Mouse (Mus musculus): ENCODE data around the gene Smg7. TPM values are rescaled to one million over a fixed set of nuclear protein-coding genes. Genes with fewer than 3 reads are reported as not detected.

Smg7 gene
- total RNA-seq, 4 experiments from 2014 or later: 79.1 to 117 (median 92.9) TPM

DNA sequence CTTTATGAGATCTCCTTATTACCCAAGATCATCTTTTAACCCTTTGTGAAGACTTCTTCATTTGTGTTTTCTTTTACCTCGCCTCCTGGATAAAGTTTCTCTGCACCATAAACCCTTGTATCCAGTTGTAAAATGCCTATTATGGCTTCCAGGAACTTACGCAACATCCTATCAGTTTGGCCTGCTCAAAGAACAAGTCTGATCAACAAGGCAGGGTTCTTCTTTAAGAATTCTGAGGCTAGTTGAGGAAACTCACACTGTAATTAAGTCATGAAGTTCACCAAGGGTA, 94.1 kb downstream of the Smg7 start:
- no peak for DNase-seq (ENCODE audit: low spot score in 2 of 2)

DNA sequence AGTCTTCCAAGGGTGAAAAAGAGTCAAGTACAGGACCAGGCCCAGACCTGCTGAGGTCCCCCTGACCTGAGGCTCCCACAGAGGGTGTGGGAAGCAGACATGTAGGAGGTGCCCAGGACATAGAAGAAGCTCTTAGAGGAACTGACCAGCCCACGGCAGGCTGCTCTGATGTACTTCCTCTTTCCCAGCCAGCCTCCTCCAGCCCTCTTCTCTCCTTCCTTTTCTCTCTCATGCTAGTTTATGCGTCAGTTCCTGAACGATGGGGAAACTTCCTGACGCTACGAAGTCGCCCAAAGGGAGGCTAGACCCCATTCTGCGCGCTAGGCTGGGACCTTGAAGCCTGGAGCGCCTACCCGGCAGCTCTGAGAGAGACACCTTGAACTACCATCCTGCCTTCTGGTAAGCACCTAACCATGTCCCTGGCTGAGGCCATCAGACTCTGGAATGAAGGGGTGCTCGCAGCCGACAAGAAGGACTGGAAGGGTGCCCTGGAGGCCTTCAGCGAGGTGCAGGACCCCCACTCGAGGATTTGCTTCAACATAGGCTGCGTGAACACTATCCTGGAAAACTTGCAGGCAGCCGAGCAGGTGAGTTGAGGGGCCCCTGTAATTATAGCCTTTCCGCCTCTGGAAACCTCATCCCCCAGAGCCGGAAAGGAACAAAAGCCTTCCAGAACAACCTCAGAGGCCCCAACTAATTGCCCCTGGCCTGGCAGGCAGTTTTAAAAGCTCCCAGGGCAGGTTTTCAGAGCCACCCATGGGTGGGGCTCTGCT, 94.6 kb downstream of the Smg7 start:
- no peak for DNase-seq (ENCODE audit: low spot score in 2 of 2)

DNA sequence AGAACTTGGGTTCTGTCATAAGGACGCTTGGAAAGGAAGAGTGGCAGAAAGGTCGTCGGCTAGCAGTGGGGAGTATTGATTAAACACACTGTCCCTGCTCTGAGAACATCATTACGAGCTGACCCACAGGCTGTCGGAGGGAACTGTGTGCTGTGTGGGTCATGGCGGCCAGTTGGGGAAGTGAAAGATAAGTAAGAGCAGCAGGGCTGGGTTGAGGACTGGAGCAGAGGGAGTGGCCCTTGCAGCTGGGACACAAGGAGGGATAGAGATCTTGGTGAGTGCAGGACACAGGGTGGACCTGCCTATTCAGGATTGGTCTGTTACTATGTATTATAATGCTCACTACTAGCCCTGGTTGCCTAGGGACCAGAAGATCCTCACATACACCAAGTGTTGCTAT, 97.5 kb downstream of the Smg7 start:
- DNase-seq (ENCODE audit: low spot score in 2 of 2): no peak

DNA sequence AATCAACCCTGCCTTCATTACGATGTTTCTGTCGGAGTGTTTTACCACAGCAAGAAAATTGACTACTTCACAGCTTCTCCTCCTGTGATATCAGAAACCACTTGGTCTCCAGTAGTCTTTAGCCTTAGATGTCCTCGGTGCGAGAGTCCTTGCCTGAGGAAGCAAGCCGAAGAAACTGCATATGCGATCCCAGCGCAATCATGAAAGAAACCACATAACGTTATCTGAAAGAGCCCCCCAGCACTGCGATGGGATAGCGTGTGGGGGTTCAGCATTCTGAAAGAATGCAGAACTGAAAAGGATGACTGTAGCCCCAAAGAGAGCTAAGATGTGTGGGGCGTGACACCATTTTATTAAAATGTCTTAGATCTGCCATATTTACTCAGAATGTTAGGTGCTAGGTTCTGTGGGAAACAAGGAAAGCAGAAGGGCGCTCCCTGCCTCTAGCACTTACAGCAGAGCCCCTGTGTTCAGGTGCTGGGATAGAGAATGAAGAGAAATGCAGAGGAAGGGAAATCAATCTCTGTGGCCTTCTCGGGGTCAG, 101.7 kb downstream of the Smg7 start:
- no peak for DNase-seq (ENCODE audit: low spot score in 2 of 2)

DNA sequence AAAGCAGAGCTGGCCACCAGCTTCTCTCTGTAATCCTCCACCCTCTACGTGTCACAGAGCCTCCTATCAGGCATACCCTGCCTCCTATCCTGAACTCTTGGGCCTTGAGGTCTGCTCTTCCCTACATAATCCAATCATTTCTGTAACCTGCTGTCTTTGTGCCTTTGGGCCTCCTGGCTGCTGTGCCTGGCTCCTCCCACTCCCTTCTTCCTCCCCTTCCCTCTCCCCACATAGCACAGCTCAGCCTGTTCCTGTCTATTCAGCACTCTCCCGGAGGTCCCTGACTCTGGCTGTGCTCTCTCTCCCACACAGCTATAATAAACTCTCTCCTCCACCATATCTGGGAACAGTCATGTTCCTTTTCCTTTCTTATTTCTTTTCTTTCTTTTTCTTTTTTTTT, 102.5 kb downstream of the Smg7 start, which contains the start of gene Ncf2:
Gene Ncf2, plus strand, starts transcription at position 298 of the 400 bp plus-strand sequence.
- DNase-seq (ENCODE audit: low spot score in 2 of 2): no peak

DNA sequence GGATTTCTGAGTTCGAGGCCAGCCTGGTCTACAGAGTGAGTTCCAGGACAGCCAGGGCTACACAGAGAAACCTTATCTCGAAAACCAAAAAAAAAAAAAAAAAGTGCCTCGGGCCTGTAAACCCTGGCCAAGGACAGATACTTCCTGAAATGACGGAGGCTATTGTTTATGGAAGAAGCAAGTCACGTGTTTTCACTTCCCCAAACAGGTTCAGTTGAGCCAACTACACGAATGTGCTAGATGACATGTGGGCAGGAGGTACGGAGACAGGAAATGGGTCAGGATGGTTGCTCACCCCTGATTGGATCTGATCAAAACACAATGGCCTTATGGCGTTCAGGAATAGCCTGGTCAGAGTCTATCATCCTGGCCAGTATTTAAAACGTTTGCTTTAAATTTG, 104.3 kb downstream of the Smg7 start:
- DNase-seq (ENCODE audit: low spot score in 2 of 2): no peak

DNA sequence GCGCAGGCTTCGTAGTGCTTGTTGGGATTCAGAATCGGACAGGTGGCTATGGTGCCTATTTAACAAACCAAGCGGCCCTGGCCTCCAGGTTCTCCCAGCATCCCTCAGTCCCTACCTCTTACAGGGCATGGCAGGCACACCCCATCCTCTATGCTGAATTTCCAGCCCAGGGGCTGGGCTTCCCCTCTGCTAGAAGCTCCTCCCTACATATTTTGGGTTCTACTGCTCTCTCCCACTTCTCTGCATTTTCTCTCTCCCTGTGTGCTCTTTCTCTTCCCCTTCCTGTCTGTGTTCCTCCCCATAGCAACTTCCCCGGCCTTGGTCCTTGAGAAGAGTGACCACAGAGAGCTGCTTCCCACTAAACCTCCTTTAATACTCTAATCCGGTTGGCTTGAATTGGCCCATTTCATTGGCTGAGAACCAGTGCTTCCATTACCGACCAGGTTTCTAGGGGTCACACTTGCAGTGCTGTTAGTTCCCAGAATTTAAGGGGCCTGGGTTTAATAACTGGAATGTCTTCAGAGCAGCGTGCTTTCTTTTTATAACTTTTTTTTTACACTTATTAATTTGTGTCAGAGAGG, 105.7 kb downstream of the Smg7 start:
- DNase-seq (ENCODE audit: low spot score in 2 of 2): no peak

DNA sequence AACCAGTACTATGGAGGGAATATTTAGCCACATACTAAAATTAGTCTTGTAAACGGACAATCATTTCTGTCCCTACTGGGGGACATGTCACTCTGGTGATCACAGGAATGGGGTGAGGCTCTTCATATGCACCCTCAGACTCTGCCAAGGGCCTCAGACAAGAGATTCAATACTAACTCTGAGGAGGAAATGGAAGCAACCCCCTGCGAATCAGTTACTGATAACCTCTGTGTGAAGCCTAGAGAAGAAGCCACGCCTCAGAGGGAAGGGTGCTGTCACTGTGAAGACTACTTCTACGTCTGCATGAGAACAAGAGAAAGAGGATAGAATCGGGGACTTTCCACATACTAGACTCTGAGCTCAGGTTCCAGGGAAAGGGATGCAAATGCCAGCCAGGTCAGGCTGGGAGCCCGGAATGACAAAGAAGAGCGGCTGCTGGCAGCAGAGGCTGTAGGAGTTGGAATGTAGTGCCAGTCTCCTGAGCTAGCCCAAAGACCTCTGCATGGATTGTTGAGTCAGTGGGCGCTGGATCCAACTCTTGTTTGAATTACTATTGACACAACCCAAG, 106.7 kb downstream of the Smg7 start:
- no peak for DNase-seq (ENCODE audit: low spot score in 2 of 2)

DNA sequence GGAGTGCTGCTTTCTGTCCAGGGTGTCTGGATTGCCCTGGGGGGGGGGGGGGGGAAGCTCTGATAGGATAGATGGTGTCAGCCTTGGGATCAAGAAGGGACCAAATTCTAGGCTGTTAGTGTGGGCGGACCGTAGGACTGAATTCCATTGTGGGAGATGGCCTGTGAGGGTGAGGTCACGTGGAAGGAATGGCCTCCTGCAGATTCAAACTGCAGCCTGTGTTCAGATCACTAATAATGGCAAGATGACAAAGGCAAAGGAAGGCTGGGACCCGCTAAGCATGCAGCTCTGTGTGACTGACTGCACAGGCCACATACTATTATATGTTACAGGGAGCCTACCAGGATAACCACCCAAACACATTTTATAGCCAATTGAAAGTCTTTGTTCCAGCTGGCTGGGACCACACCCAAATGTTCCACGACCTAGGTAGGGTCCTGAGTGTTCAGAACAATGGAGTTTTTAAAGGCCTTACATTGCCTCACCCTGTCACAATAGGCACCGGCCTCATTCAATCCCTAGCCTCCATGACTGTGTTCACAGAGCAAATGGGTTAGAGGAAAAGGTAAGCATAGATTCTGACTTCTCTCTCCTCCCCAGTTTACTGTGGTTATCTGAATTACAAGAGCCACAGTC, 108.8 kb downstream of the Smg7 start:
- DNase-seq (ENCODE audit: low spot score in 2 of 2): no peak

DNA sequence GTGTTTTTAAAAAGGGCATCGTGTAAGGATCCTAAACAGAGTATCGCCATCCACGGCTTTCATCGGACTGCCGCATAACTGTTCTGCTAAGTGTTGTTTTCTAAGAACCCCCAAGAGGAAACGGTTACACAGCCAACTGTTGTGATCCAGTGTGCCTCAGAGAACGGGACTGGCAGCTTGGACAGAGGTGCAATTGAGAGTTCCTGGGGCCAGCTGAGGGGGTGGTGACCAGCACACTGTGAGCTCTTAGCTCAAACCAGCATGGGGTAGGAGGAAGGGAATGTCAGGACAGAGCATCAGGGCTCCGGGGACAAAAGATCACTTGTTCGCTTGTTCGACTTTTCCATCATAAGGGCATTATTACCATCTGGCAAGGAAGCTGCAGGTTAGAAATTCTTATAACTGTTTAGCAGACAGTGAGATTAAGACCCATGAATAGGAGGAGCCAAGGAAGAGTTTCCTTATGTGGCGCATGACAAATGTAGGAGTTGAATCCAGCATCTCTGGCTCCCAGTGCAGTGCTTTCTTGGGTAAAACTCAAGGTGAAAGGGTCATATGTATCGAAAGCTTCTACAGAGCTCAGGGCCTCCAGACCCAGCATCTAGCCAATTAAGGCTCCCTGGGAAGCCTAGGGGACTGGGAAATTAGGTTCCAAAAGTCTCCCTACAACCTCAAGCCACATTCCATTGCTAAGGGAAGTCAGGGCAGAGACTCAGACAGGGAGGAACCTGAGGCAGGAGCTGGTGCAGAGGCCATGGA, 109.5 kb downstream of the Smg7 start:
- peak; percentile 51 to 63 for DNase-seq (ENCODE audit: low spot score in 2 of 2)

DNA sequence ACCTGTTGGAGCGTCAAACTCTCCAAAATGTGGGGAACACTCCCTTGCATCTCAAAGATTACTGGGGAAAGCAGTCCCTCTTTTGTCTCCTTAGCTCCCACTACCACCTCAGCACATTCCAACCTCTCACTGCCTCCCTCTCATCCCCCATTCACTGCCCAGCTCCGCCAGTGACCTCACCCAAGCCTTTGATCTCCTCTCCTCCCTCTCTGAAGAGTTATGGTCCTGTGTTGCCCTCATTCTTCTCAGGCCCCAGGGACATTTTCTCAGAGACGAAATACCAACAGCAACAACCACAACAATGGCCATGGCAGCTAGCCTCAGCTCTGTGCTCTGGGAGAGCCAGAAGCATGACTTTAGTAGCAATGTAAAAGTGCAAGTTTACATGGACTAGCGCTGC, 111.2 kb downstream of the Smg7 start:
- DNase-seq (ENCODE audit: low spot score in 2 of 2): no peak

DNA sequence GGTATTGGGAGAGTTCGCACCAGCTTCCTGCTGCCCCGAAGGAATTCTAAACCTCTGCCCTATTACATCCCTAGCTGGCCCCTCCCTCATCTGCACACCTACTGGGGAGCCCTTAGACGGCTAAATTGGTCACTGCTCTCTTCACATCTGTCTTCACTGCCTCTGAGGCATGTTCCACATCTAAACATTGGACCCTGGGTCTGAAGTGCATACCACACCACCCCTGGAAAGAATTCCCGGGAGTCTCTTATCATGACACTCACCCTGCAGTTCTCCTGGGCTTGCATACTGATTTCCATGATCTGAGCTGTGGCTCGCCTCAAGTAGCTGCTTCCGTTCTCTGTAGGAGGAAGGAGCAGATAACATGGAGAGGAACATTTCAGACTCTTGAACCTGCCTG, 111.6 kb downstream of the Smg7 start:
- no peak for DNase-seq (ENCODE audit: low spot score in 2 of 2)

DNA sequence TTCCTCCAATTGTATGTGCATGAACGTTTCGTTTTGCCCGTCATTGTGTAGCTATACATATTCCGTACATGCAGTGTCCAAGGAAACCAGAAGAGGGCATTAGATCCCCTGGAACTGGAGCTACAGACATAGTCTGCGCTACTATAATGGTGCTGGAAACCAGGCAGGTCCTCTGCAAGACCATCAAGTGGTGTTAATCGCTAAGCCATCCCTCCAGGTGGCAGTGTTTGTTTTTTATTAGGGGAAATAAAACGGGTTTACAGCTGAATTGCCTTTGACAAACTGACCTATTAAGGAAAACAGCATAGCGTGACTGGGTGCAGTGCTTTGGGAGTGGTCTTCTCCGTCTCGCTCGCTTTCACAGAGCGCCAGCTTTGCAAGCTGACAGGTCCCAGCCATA, 112.2 kb downstream of the Smg7 start:
- DNase-seq (ENCODE audit: low spot score in 2 of 2): no peak

DNA sequence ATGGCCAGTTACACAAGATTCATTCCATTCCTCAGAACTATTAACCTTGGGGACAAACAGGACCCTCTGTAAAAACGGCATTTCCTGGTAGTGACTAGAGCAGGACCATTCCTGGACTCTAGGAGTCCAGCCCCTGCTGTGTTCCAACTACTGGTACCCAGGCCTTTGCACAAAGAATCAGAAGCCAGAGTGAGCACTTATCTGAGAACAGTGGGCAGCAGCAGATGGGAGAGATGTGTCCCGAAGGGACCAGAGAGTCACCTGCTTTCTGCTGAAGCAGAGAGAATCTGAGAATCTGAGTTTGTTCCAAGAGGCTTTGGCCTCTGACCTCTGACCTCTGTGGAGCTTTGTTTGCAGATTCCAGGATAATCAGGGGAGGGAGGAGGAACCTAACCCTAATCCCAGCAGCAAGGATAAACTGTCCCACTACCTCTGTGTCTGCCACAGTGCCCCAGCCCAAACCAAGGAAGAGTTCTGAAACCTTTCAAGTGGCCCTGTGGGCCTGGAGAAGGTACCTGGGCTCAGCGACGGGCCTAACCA, 114.3 kb downstream of the Smg7 start:
- DNase-seq (ENCODE audit: low spot score in 2 of 2): no peak

Other genes with a start within 250 kb of the Smg7 start
- not detected for gene Apobec4, start 152.1 kb downstream of the Smg7 start, total RNA-seq (2022)
- gene Rgl1, start 136.3 kb downstream of the Smg7 start, total RNA-seq (2022): 100 to 1,000 TPM; 109 to 161 (median 127) TPM
- 100 to 1,000 TPM; 167 to 172 (median 171) TPM for gene Arpc5, start 136.1 kb downstream of the Smg7 start, total RNA-seq (2022)
- gene Ncf2, start 102.5 kb downstream of the Smg7 start, total RNA-seq (2022): 10 to 100 TPM in 2 of 4 experiments, 1 to 10 TPM in 2; 2.0 to 20.9 (median 11.6) TPM
- gene Nmnat2, start 52.3 kb upstream of the Smg7 start, total RNA-seq (2022): 100 to 1,000 TPM; 137 to 148 (median 140) TPM